In the genomic region with DNA sequence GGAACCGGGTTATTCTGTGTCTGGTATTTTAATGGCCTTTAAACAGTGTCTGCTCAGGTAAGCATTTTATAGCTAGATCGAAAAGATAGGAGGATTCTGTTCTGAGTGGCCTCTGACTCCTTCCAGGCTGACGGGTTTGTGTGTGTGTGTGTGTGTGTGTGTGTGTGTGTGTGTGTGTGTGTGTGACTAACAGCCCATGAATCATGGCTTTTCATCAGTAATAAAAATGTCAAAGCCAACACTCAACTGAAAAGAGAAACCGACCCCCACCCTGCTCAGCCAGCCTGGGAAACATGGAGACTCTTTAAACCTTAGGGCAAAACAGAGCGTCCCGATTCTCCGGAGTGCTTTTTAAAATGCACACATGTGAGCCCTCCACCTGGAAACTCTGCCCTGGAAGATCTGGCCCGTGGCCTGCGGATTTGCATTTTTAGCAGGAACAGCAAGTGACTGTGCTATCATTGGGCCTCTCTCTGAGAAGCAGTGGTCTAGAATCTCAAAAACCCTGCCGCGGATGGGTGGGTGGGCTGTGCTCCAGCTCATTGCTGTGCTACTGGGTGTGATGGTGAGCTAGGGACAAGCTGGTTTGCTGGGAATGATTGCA, we compare ENCODE assay signal across 10 mouse cellular contexts. TPM values are rescaled to one million over a fixed set of nuclear protein-coding genes. Genes with fewer than 3 reads are reported as not detected.
DNase-seq lines count a peak whose midpoint lies in the region; ATAC-seq lines count a peak whose summit lies in the region.
"Had no signal": no experiment of that assay in that cellular context is flagged by ENCODE, and none has a peak within 500 bp of the region (broad histone marks: within the 10 kb centered on the region; RNA-seq: fewer than 3 reads in every experiment).

No protein-coding gene starts in this region.

- H3K9me3 ChIP-seq in forebrain, embryonic 13.5 days (replicated peaks) = no peaks in the 10 kb centered on the region
- H3K9me3 ChIP-seq in forebrain, embryonic 14.5 days (replicated peaks; ENCODE audit: control insufficient read depth, low read length) = no peaks in the 10 kb centered on the region
- H3K9me3 ChIP-seq in hindbrain, embryonic 10.5 days = no peaks in the 10 kb centered on the region
- no peaks in the 10 kb centered on the region for H3K9me3 ChIP-seq in limb, embryonic 15.5 days
- H3K9me3 ChIP-seq in forebrain, embryonic 15.5 days = no peaks in the 10 kb centered on the region

- 48% methylated on average over 11 of the region's 11 CpGs for WGBS in forebrain, embryonic 13.5 days
- 46% methylated on average over 11 of the region's 11 CpGs for WGBS in forebrain, embryonic 14.5 days
- 43% methylated on average over 11 of the region's 11 CpGs for WGBS in hindbrain, embryonic 10.5 days
- WGBS in limb, embryonic 15.5 days = 4% methylated on average over 11 of the region's 11 CpGs
- 41% methylated on average over 11 of the region's 11 CpGs for WGBS in forebrain, embryonic 15.5 days

- H3K9ac ChIP-seq in forebrain, embryonic 13.5 days = 0 out of 2 replicates have a peak overlapping the region, but pooled peaks have one; percentile 12
- no peak overlapping the region for H3K9ac ChIP-seq in forebrain, embryonic 14.5 days (ENCODE audit: low read length)
- no peak overlapping the region for H3K9ac ChIP-seq in limb, embryonic 15.5 days
- no peak overlapping the region for H3K9ac ChIP-seq in forebrain, embryonic 15.5 days (replicated peaks)
- H3K9ac ChIP-seq: liver, embryonic 14.5 days had no signal

- no peak for ATAC-seq in forebrain, embryonic 13.5 days
- no peak for ATAC-seq in forebrain, embryonic 14.5 days
- no peak for ATAC-seq in limb, embryonic 15.5 days (ENCODE audit: insufficient number of reproducible peaks, low FRiP score, low TSS enrichment, low read depth)
- no peak for ATAC-seq in forebrain, embryonic 15.5 days (replicated peaks)

- H3K4me3 ChIP-seq in forebrain, embryonic 13.5 days = no peak overlapping the region
- no peak overlapping the region for H3K4me3 ChIP-seq in forebrain, embryonic 14.5 days (ENCODE audit: low read depth, low read length)
- no peak overlapping the region for H3K4me3 ChIP-seq in hindbrain, embryonic 10.5 days
- H3K4me3 ChIP-seq in limb, embryonic 15.5 days = no peak overlapping the region
- no peak overlapping the region for H3K4me3 ChIP-seq in forebrain, embryonic 15.5 days

- peaks cover 11% of the 10 kb centered on the region for H3K4me1 ChIP-seq in forebrain, embryonic 13.5 days
- 0 out of 2 replicates have a peak, but pooled peaks cover 2% of the 10 kb centered on the region for H3K4me1 ChIP-seq in forebrain, embryonic 14.5 days (ENCODE audit: control insufficient read depth, insufficient read depth, low read length)
- peaks cover 29% of the 10 kb centered on the region for H3K4me1 ChIP-seq in hindbrain, embryonic 10.5 days (replicated peaks)
- H3K4me1 ChIP-seq in limb, embryonic 15.5 days = peaks cover 28% of the 10 kb centered on the region
- peaks cover 7% of the 10 kb centered on the region; the same call in 1 of the 2 replicates for H3K4me1 ChIP-seq in forebrain, embryonic 15.5 days

- H3K4me2 ChIP-seq in forebrain, embryonic 13.5 days = no peak overlapping the region
- H3K4me2 ChIP-seq in forebrain, embryonic 14.5 days (ENCODE audit: low read length) = no peak overlapping the region
- H3K4me2 ChIP-seq in limb, embryonic 15.5 days = no peak overlapping the region
- H3K4me2 ChIP-seq in forebrain, embryonic 15.5 days (replicated peaks) = no peak overlapping the region

- no peak for DNase-seq in forebrain, embryonic 14.5 days (ENCODE audit: low spot score)
- peak; percentile 38 for DNase-seq in 3134 (ENCODE audit: extremely low read depth, insufficient read length, low spot score)
- DNase-seq in hindbrain, embryonic 10.5 days (ENCODE audit: low spot score) = peak; percentile 28
- no peak for DNase-seq in cerebellum, postnatal 36 days
- DNase-seq in thymus, postnatal 10 days (ENCODE audit: low spot score in 2 of 2) = no peak

- no peaks in the 10 kb centered on the region for H3K36me3 ChIP-seq in forebrain, embryonic 13.5 days (ENCODE audit: poor library complexity, severe bottlenecking)
- no peaks in the 10 kb centered on the region for H3K36me3 ChIP-seq in forebrain, embryonic 14.5 days (ENCODE audit: control insufficient read depth, insufficient read depth, low read length)
- no peaks in the 10 kb centered on the region for H3K36me3 ChIP-seq in hindbrain, embryonic 10.5 days
- H3K36me3 ChIP-seq in limb, embryonic 15.5 days = no peaks in the 10 kb centered on the region
- no peaks in the 10 kb centered on the region for H3K36me3 ChIP-seq in forebrain, embryonic 15.5 days

- peaks cover 5% of the 10 kb centered on the region; the same call in 1 of the 2 replicates for H3K27me3 ChIP-seq in forebrain, embryonic 13.5 days
- H3K27me3 ChIP-seq in forebrain, embryonic 14.5 days (replicated peaks; ENCODE audit: control insufficient read depth, insufficient read depth, low read length) = no peaks in the 10 kb centered on the region
- H3K27me3 ChIP-seq in hindbrain, embryonic 10.5 days (ENCODE audit: insufficient read depth, poor library complexity, severe bottlenecking) = peaks cover 6% of the 10 kb centered on the region
- peaks cover 5% of the 10 kb centered on the region; the same call in 1 of the 2 replicates for H3K27me3 ChIP-seq in limb, embryonic 15.5 days
- no peaks in the 10 kb centered on the region for H3K27me3 ChIP-seq in forebrain, embryonic 15.5 days

- no peak overlapping the region for H3K27ac ChIP-seq in forebrain, embryonic 13.5 days
- no peak overlapping the region for H3K27ac ChIP-seq in forebrain, embryonic 14.5 days (ENCODE audit: low read depth, low read length)
- peak overlapping the region; percentile 73; the same call in 1 of the 2 replicates for H3K27ac ChIP-seq in hindbrain, embryonic 10.5 days
- H3K27ac ChIP-seq in limb, embryonic 15.5 days = peak overlapping the region; percentile 58
- no peak overlapping the region for H3K27ac ChIP-seq in forebrain, embryonic 15.5 days (replicated peaks)
- H3K27ac ChIP-seq: liver, embryonic 14.5 days had no signal

RNA-seq across cellular contexts. Expression of a gene that starts 20.4 kb away (rescaled TPM):
- polyA plus RNA-seq in forebrain, embryonic 13.5 days (2015; fragmentation: Nextera tagmentation; extraction: Ambion mirVana) = 140 and 142 TPM in 2 replicates
- 160 and 178 TPM in 2 replicates for polyA plus RNA-seq in forebrain, embryonic 14.5 days (2014; fragmentation: Nextera tagmentation; extraction: Ambion mirVana)
- polyA plus RNA-seq in hindbrain, embryonic 10.5 days (2016; fragmentation: Nextera tagmentation; extraction: Ambion mirVana) = 154 and 199 TPM in 2 replicates
- 117 TPM in 2 replicates for polyA plus RNA-seq in limb, embryonic 15.5 days (2015; fragmentation: Nextera tagmentation; extraction: Ambion mirVana)
- polyA plus RNA-seq in forebrain, embryonic 15.5 days (2015; fragmentation: Nextera tagmentation; extraction: Ambion mirVana) = 162 and 163 TPM in 2 replicates

RNA-seq across cellular contexts. Expression of a gene that starts 21.9 kb away (rescaled TPM):
- 0.81 and 1.1 TPM in 2 replicates for polyA plus RNA-seq in forebrain, embryonic 13.5 days (2015; fragmentation: Nextera tagmentation; extraction: Ambion mirVana)
- polyA plus RNA-seq in forebrain, embryonic 14.5 days (2014; fragmentation: Nextera tagmentation; extraction: Ambion mirVana) = 1.3 and 1.4 TPM in 2 replicates
- polyA plus RNA-seq in hindbrain, embryonic 10.5 days (2016; fragmentation: Nextera tagmentation; extraction: Ambion mirVana) = 3.8 and 4.5 TPM in 2 replicates
- 74.4 and 227 TPM in 2 replicates for polyA plus RNA-seq in limb, embryonic 15.5 days (2015; fragmentation: Nextera tagmentation; extraction: Ambion mirVana)
- 1.0 and 1.2 TPM in 2 replicates for polyA plus RNA-seq in forebrain, embryonic 15.5 days (2015; fragmentation: Nextera tagmentation; extraction: Ambion mirVana)

RNA-seq across cellular contexts. Expression of a gene that starts 36.9 kb away (rescaled TPM):
- 7.6 and 9.0 TPM in 2 replicates for polyA plus RNA-seq in forebrain, embryonic 13.5 days (2015; fragmentation: Nextera tagmentation; extraction: Ambion mirVana)
- polyA plus RNA-seq in forebrain, embryonic 14.5 days (2014; fragmentation: Nextera tagmentation; extraction: Ambion mirVana) = 8.3 and 8.8 TPM in 2 replicates
- polyA plus RNA-seq in hindbrain, embryonic 10.5 days (2016; fragmentation: Nextera tagmentation; extraction: Ambion mirVana) = 19.0 and 20.2 TPM in 2 replicates
- polyA plus RNA-seq in limb, embryonic 15.5 days (2015; fragmentation: Nextera tagmentation; extraction: Ambion mirVana) = 15.4 and 16.3 TPM in 2 replicates
- 9.9 and 11.4 TPM in 2 replicates for polyA plus RNA-seq in forebrain, embryonic 15.5 days (2015; fragmentation: Nextera tagmentation; extraction: Ambion mirVana)

RNA-seq across cellular contexts. Expression of a gene that starts 60.0 kb away (rescaled TPM):
- polyA plus RNA-seq in forebrain, embryonic 13.5 days (2015; fragmentation: Nextera tagmentation; extraction: Ambion mirVana) = 37.0 and 44.1 TPM in 2 replicates
- polyA plus RNA-seq in forebrain, embryonic 14.5 days (2014; fragmentation: Nextera tagmentation; extraction: Ambion mirVana) = 62.4 and 68.1 TPM in 2 replicates
- polyA plus RNA-seq in hindbrain, embryonic 10.5 days (2016; fragmentation: Nextera tagmentation; extraction: Ambion mirVana) = 7.5 and 22.3 TPM in 2 replicates
- polyA plus RNA-seq in limb, embryonic 15.5 days (2015; fragmentation: Nextera tagmentation; extraction: Ambion mirVana) = 0.35 TPM in 1 of 2 replicates, not detected in the other
- 38.6 and 51.0 TPM in 2 replicates for polyA plus RNA-seq in forebrain, embryonic 15.5 days (2015; fragmentation: Nextera tagmentation; extraction: Ambion mirVana)
- polyA plus RNA-seq: gonadal fat pad, adult 2 months; liver, embryonic 14.5 days had no signal

Comparison
In these comparisons a context has a peak if more than half of its experiments do, and no peak if none do; other contexts are left out.
1. H3K27ac ChIP-seq: peak in hindbrain, embryonic 10.5 days (single experiment) and limb, embryonic 15.5 days (single experiment); none in forebrain, embryonic 13.5 days (single experiment), forebrain, embryonic 14.5 days (single experiment) and forebrain, embryonic 15.5 days (single experiment).
2. DNase-seq: peak in 3134 (single experiment) and hindbrain, embryonic 10.5 days (single experiment); none in forebrain, embryonic 14.5 days (single experiment), cerebellum, postnatal 36 days (0 of 2) and thymus, postnatal 10 days (0 of 2).
3. RNA of a gene that starts 21.9 kb away (polyA plus RNA-seq): 74.4 to 227 TPM in limb, embryonic 15.5 days; 3.8 to 4.5 TPM in hindbrain, embryonic 10.5 days, 1.3 to 1.4 TPM in forebrain, embryonic 14.5 days, 1.0 to 1.2 TPM in forebrain, embryonic 15.5 days and 0.81 to 1.1 TPM in forebrain, embryonic 13.5 days; every median in the first group is over 10 times any median in the second.